Mouse (Mus musculus): ENCODE results near the gene Enthd1.

GRCm38 (mm10) chr15:80474429-80475002, 90.4 kb downstream of the Enthd1 start:
- no peak for TF ChIP-seq CTCF (IDR thresholded peaks at IDR 0.05; ENCODE audit: low read depth, low read length)
- no peak for TF ChIP-seq POLR2A (IDR thresholded peaks at IDR 0.05; ENCODE audit: borderline replicate concordance, low read depth, low read length)
